Mouse (Mus musculus) intestine, embryonic 14.5 days (tissue): ENCODE measurements around the gene Gm13090. TPM values are rescaled to one million over a fixed set of nuclear protein-coding genes. Genes with fewer than 3 reads are reported as not detected.

Experiments used
- ATAC-seq: fragments of 200-750 bp; cut with Nextera tagmentation; replicated peaks from 2 replicates; pipeline ENCODE4 v1.8.0; 2017; ENCODE audit warnings: low read depth, moderate number of reproducible peaks, moderate TSS enrichment, moderate library complexity; ENCODE audit not compliant: low FRiP score, low TSS enrichment
- DNase-seq: peaks from one replicate; pipeline ENCODE4 v3.0.0-alpha.2; 2018; ENCODE audit warnings: low spot score
- H3K27ac ChIP-seq: fragments of 300-500 bp; sonication (generic); 2 replicates; pipeline ENCODE4 v1.5.1; 2014; ENCODE audit warnings: low read depth, mild to moderate bottlenecking, control low read depth
- H3K27me3 ChIP-seq: fragments of 300-500 bp; sonication (generic); replicated peaks from 2 replicates; pipeline ENCODE4 v1.6.1; 2014; ENCODE audit warnings: low read length, control low read depth; ENCODE audit not compliant: control insufficient read depth, insufficient read depth
- H3K36me3 ChIP-seq: fragments of 300-500 bp; sonication (generic); 2 replicates; pipeline ENCODE4 v1.6.1; 2014; ENCODE audit warnings: low read length, control low read depth; ENCODE audit not compliant: control insufficient read depth, insufficient read depth
- H3K4me1 ChIP-seq: fragments of 300-500 bp; sonication (generic); replicated peaks from 2 replicates; pipeline ENCODE4 v1.6.1; 2014; ENCODE audit warnings: low read length, control low read depth, mixed read lengths; ENCODE audit not compliant: control insufficient read depth, insufficient read depth
- H3K4me2 ChIP-seq: fragments of 300-500 bp; sonication (generic); 2 replicates; pipeline ENCODE4 v1.6.1; 2014; ENCODE audit warnings: low read length
- H3K4me3 ChIP-seq: fragments of 300-500 bp; sonication (generic); 2 replicates; pipeline ENCODE4 v1.5.1; 2014; ENCODE audit warnings: low read depth, low read length, control low read depth, mixed read lengths
- H3K9ac ChIP-seq: fragments of 300-500 bp; sonication (generic); 2 replicates; pipeline ENCODE4 v1.6.1; 2014; ENCODE audit warnings: mild to moderate bottlenecking, low read length
- H3K9me3 ChIP-seq: fragments of 300-500 bp; sonication (generic); 2 replicates; pipeline ENCODE4 v1.6.1; 2016; ENCODE audit warnings: low read length, control low read depth; ENCODE audit not compliant: control insufficient read depth
- WGBS: fragments of 180-500 bp; shearing (Covaris S2); extraction: QIAGEN DNeasy Blood & Tissue Kit; methylation state at CpG from one replicate; pipeline ENCODE4 v1.1.7; 2014; 5-methylcytosine and 5-hydroxymethylcytosine counted together
- polyA plus RNA-seq: library from polyadenylated mRNA; unstranded; fragments of >200 nt; fragmentation: Nextera tagmentation; extraction: Ambion mirVana; gene quantifications from 2 replicates; pipeline ENCODE4 v1.2.1, GENCODE M21; 2014

Gm13090 gene
- polyA plus RNA-seq = not detected in 2 replicates

- Histone ChIP-seq H3K27me3 (no peaks in the 10 kb centered on the region), H3K9me3 (no peaks in the 10 kb centered on the region), H3K4me2 (no peak within 1 kb of the TSS), H3K9ac (no peak within 1 kb of the TSS), H3K4me1 (no peaks in the 10 kb centered on the region; the same call in 1 of the 2 replicates), H3K4me3 (no peak within 1 kb of the TSS), H3K27ac (no peak within 1 kb of the TSS), H3K36me3 (no peaks in the 10 kb centered on the region)
- ATAC-seq = no peak
- WGBS = 87% methylated on average over 7 of the region's 7 CpGs
- DNase-seq = no peak
These were observed at the start of gene Gm13090 for GRCm38 (mm10) chr4:151089270-151089669. Gm13090 (plus strand) TSS chr4:151089570.

DNA sequence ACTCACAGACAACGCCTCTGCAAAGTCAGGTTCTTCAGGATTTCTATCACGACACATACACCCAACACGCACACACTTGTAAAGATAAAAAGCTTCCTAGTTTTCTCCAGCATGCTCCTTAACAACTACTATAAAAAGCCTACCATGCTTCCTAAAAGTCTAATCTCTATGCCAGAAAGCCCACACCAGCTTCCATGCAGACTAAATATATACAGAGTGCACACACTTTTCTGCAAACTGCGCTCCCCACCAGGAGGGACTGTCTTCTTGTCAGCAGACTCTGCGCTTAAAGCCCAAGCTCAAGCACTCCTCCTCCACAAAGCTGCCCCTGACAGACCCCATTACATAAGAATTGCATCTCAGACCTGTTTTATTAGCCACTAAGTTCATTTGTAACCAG lies 47.9 kb upstream of the Gm13090 start:
- DNase-seq (no peak), ATAC-seq (no peak)
- Histone ChIP-seq H3K36me3 (no peaks in the 10 kb centered on the region), H3K9me3 (no peaks in the 10 kb centered on the region), H3K4me2 (no peak overlapping the region), H3K27me3 (no peaks in the 10 kb centered on the region), H3K4me3 (no peak overlapping the region), H3K9ac (no peak overlapping the region), H3K4me1 (peaks cover 3% of the 10 kb centered on the region; the same call in 1 of the 2 replicates), H3K27ac (no peak overlapping the region)
- 77% methylated on average over 5 of the region's 5 CpGs for WGBS

DNA sequence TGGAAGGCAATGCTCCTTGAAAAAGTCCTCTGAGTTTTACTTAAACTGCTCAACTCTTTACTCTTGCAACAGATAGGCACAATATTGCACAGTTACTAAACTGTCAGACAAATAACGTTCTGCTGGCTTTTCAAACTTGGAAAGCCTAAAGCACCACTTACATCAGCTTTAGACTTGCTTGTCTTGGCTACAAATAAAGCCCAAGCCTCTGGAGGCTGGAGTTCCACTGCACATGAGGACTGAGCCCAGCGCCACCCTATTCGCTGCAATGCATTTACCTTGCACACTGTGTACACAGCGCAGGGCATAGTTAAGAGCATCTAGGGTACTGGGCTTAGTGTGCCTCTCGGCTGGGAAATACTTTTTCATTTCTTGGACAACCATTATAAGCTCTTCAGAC lies 46.1 kb upstream of the Gm13090 start:
- no peaks in the 10 kb centered on the region for H3K9me3 ChIP-seq
- H3K36me3 ChIP-seq = peaks cover 9% of the 10 kb centered on the region
- H3K4me3 ChIP-seq = peak overlapping the region; percentile 58; the same call in 1 of the 2 replicates
- H3K27ac ChIP-seq = no peak overlapping the region
- no peak for DNase-seq
- WGBS = 47% methylated on average over 5 of the region's 5 CpGs
- peaks cover 3% of the 10 kb centered on the region; the same call in 1 of the 2 replicates for H3K4me1 ChIP-seq
- no peaks in the 10 kb centered on the region for H3K27me3 ChIP-seq
- H3K9ac ChIP-seq = peak overlapping the region; percentile 60; the same call in 1 of the 2 replicates
- peak overlapping the region; percentile 98 for H3K4me2 ChIP-seq
- no peak for ATAC-seq

DNA sequence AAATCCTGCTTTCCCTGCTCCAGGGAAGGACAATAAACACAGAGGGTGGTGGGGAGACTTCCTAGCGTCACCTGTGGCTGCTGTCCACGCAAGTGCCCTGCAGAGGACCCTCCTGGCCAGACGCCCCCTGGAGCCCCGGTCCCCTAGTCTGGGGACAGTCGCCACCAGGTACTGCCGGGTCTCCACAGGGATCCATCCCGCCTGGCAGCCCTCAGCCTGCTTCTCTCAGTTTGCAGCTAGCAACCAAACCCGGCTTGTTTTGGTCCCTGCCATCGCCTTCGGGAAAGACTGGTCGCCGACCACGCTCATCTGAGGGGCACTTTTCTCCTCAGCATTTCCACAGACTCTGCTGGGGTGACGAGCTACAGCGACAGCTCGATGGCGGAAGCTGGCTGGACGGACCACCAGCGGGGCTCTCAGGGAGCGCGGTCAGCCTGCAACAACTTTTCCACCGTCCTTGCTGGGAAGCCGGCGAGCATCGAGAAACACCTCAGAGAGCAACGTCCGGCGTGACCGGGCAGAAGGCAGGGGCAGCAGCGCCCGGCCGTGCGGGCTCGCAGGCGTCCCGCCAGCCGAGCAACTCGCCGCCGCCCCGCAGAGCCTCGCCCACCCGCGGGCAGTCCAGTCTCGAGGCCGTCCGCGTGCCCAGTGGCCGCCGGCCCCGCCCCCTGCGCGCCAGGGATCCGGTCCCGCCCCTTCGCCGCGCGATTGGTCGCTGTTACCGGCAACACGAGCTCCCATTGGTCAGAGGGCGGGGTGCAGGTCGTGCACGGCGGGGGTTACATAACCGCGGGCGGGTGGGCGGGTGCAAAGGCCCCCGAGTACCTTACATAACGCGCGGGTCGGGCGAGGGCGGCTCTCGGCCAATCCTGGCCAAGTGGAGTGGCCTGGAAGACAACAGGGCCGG lies 45.1 kb upstream of the Gm13090 start, which contains the start of gene Per3:
Gene Per3, minus strand, starts transcription at position 629 of the 907 bp plus-strand sequence.
- ATAC-seq = peak; percentile 98
- under 1% methylated on average over 72 of the region's 79 CpGs for WGBS
- H3K36me3 ChIP-seq = peaks cover 19% of the 10 kb centered on the region
- no peaks in the 10 kb centered on the region for H3K27me3 ChIP-seq
- peak within 1 kb of the TSS; percentile 98 for H3K4me2 ChIP-seq
- peak within 1 kb of the TSS; percentile 60 for H3K9ac ChIP-seq
- H3K4me3 ChIP-seq = peak within 1 kb of the TSS; percentile 58
- peak; percentile 97 for DNase-seq
- H3K4me1 ChIP-seq = peaks cover 3% of the 10 kb centered on the region; the same call in 1 of the 2 replicates
- no peak within 1 kb of the TSS; the same call in 1 of the 2 replicates for H3K27ac ChIP-seq
- no peaks in the 10 kb centered on the region for H3K9me3 ChIP-seq

- WGBS = 3% methylated on average over 21 of the region's 21 CpGs
- ATAC-seq = no peak
These were observed 44.3 kb upstream of the Gm13090 start for GRCm38 (mm10) chr4:151044944-151045570.

DNA sequence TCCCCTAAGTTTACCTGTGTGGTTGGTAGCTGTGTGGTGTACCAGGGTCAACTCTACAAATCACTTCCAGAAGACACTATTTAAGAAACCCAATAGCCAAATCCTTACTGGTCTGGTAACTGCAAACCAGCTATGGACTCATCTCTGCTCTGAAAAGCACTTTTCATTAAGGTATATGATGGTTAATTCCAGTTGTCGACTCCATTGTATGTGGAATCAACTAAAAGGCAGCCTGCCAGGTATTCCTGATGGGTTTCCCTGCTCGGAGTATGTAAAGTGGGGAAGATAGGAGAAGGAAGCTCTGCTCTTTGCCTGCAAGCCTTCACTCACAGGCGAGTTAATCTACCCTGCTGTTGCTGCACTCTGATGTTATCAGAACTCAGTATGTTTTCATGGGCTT lies 42.8 kb upstream of the Gm13090 start:
- H3K9ac ChIP-seq = no peak overlapping the region
- H3K4me1 ChIP-seq = peaks cover 3% of the 10 kb centered on the region; the same call in 1 of the 2 replicates
- DNase-seq (no peak), ATAC-seq (no peak)
- H3K27ac ChIP-seq = no peak overlapping the region
- H3K9me3 ChIP-seq = no peaks in the 10 kb centered on the region
- no peaks in the 10 kb centered on the region for H3K27me3 ChIP-seq
- peaks cover 35% of the 10 kb centered on the region for H3K36me3 ChIP-seq
- H3K4me3 ChIP-seq = no peak overlapping the region
- H3K4me2 ChIP-seq = no peak overlapping the region
- 86% methylated on average over 3 of the region's 3 CpGs for WGBS

More at GRCm38 (mm10) chr4:151044944-151045570, 44.3 kb upstream of the Gm13090 start:
- H3K36me3 ChIP-seq = peaks cover 27% of the 10 kb centered on the region
- peaks cover 3% of the 10 kb centered on the region; the same call in 1 of the 2 replicates for H3K4me1 ChIP-seq
- H3K4me2 ChIP-seq = peak overlapping the region; percentile 98
- H3K9me3 ChIP-seq = no peaks in the 10 kb centered on the region
- H3K27ac ChIP-seq = no peak overlapping the region
- peak overlapping the region; percentile 58 for H3K4me3 ChIP-seq
- peak overlapping the region; percentile 27 for H3K9ac ChIP-seq
- DNase-seq = no peak
- no peaks in the 10 kb centered on the region for H3K27me3 ChIP-seq

- no peak for DNase-seq
- 92% methylated on average over 1 of the region's 1 CpGs for WGBS
- Histone ChIP-seq H3K9ac (no peak overlapping the region), H3K4me3 (no peak overlapping the region), H3K36me3 (peaks cover 58% of the 10 kb centered on the region), H3K9me3 (no peaks in the 10 kb centered on the region), H3K4me1 (no peaks in the 10 kb centered on the region), H3K4me2 (no peak overlapping the region), H3K27ac (no peak overlapping the region), H3K27me3 (no peaks in the 10 kb centered on the region)
- ATAC-seq = no peak
These were observed 38.2 kb upstream of the Gm13090 start for GRCm38 (mm10) chr4:151051162-151051561.
